Mouse (Mus musculus): ENCODE data around the gene Lrrc8d.
A peak's percentile ranks its signal among the peaks of the same experiment; 100 is the strongest.

The Lrrc8d gene

GRCm38 (mm10) chr5:105699141-105700069 is at the start of gene Lrrc8d:
Gene Lrrc8d (plus strand): TSS chr5:105699969.
- no peak for DNase-seq (ENCODE audit: low read depth, low spot score)

- DNase-seq (ENCODE audit: low read depth, low spot score): no peak
These were observed 48.9 kb upstream of the Lrrc8d start for GRCm38 (mm10) chr5:105650728-105651479.

DNA sequence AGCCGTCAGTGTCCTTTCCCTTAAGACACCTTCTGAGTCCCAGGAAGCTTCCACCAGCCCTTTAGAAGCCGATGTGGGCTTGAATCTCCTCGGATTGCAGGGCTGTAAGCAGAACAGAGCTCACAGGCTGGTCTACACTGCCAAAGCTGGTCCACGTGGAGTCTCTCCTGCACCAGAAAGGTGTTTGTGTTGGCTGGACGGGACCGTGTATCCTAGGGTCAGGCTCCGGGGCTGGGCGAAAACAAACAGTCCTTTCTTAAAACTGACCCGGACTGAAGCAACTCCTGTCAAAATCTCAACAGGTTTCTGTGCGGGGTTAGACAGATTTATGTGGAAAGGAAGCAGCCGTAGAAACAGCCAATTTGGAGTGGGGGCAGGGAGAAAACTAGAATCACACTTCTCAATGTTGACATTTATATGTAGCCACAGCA is 48.2 kb upstream of the Lrrc8d start:
- no peak for DNase-seq (ENCODE audit: low read depth, low spot score)

- peak; percentile 45 for DNase-seq (ENCODE audit: low read depth, low spot score)
These were observed 45.3 kb upstream of the Lrrc8d start for GRCm38 (mm10) chr5:105654237-105655063.

DNA sequence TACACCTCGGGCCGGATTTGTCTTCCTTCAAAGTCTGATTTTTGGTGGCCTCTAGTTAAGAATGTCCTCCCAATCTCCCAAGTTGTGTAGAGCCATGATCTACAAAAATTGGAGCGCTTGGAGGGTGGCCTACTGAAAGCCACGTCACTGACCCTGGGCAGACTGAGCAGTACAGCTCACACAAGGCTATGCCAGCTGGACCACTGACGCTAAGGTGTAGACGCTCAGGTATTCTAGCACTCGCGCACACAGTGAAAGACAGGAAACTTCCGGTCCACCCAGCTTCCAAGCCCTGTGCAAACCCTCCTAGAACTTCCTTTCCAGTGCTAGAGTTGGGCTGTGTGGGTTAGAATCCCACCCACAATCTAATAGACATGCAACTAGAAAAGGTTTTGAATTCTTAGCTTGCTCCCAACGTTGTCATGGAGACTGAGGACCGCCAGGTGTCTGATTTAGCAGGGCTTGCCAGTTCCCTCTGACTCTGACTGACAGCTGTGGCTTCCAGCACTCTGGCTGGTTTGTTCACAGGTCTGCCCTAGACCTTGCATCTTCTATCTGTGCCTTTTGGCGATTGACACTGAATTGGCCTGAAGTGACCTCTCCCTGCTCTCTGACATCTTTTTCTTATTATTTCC is 44.6 kb upstream of the Lrrc8d start:
- no peak for DNase-seq (ENCODE audit: low read depth, low spot score)

- DNase-seq (ENCODE audit: low read depth, low spot score): no peak
These were observed 37.9 kb upstream of the Lrrc8d start for GRCm38 (mm10) chr5:105661894-105662293.

GRCm38 (mm10) chr5:105666930-105667329 is 32.8 kb upstream of the Lrrc8d start:
- no peak for DNase-seq (ENCODE audit: low read depth, low spot score)

DNA sequence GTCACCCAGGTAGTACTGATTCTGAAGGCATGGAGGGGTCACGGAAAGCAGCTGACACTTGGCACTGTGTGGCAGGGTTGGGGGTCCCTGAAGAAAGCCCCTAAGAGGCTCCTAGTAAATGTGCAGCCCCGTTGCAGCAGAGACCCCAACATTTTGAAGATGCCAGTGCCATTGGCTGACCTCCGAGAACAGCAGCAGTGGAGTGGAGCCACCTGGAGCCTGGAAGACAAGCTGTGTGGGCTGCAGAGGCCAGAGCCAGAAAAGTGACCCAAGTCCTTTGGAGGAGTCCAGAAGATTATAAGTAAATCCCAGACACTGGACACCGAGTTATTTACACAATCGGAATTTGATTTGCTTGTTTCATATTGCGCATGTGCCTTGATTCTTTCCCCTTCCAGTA is 32.4 kb upstream of the Lrrc8d start:
- DNase-seq (ENCODE audit: low read depth, low spot score): no peak

DNA sequence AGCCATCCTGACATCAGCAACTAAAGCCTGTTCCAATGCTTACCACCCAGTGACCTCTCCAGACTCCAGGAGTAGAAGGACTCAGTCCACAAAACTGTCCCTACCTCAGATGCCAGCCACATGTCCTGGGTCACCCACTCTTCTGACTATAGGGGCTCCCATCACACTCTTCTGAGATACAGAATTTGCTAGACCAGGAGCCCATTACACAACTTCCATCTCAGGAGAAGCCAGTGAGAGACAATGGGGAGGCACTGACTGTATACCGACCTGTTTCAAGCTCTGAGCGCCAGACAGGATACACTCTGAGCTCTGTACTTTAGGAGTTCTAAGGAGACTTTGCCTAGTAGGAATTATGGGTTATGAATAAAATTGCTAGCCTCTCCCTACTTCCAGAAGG is 30.7 kb upstream of the Lrrc8d start:
- no peak for DNase-seq (ENCODE audit: low read depth, low spot score)

- DNase-seq (ENCODE audit: low read depth, low spot score): no peak
These were observed 30.0 kb upstream of the Lrrc8d start for GRCm38 (mm10) chr5:105669508-105670353.

DNA sequence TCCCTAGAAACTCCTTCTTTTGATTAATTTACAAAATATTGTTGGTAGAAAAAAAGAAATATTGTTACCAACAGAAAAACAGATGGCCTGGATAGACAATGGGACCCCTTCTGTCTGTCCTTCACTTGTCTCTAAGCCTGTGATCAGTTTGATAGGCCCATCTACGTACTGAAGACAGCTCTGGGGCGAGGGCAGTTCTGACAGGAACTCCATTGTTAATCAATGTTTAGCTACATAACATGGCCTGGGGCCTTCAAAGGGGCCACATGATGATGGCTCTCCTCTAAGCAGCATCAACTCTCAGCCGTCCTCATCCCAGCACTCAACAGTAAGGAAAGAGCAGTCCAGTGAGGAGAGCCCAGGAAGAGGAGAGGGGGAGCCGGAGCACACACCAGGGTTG is 27.4 kb upstream of the Lrrc8d start:
- DNase-seq (ENCODE audit: low read depth, low spot score): no peak

- DNase-seq (ENCODE audit: low read depth, low spot score): no peak
These were observed 24.3 kb upstream of the Lrrc8d start for GRCm38 (mm10) chr5:105675511-105675910.

- DNase-seq (ENCODE audit: low read depth, low spot score): no peak
These were observed 22.7 kb upstream of the Lrrc8d start for GRCm38 (mm10) chr5:105677071-105677470.

- no peak for DNase-seq (ENCODE audit: low read depth, low spot score)
These were observed 21.5 kb upstream of the Lrrc8d start for GRCm38 (mm10) chr5:105678243-105678642.

DNA sequence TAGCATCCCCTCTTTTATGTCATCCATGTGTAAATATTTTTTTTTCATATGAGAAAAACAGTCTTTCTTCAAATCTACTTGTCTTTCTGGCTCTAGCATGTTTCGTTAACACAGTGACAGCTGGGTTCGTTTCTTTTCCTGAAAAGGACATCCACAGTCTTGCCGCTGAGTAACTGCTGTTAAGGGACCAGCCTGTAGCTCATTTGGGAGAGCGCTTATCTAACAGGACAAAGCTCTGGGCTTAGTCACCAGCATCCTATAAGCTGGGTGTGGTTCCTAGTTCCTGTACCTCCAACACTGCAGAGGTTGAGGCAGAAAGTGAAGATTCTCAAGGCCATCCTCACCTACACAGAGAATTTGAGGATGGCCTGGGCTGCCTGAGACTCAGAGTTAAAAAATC is 20.5 kb upstream of the Lrrc8d start:
- DNase-seq (ENCODE audit: low read depth, low spot score): no peak

DNA sequence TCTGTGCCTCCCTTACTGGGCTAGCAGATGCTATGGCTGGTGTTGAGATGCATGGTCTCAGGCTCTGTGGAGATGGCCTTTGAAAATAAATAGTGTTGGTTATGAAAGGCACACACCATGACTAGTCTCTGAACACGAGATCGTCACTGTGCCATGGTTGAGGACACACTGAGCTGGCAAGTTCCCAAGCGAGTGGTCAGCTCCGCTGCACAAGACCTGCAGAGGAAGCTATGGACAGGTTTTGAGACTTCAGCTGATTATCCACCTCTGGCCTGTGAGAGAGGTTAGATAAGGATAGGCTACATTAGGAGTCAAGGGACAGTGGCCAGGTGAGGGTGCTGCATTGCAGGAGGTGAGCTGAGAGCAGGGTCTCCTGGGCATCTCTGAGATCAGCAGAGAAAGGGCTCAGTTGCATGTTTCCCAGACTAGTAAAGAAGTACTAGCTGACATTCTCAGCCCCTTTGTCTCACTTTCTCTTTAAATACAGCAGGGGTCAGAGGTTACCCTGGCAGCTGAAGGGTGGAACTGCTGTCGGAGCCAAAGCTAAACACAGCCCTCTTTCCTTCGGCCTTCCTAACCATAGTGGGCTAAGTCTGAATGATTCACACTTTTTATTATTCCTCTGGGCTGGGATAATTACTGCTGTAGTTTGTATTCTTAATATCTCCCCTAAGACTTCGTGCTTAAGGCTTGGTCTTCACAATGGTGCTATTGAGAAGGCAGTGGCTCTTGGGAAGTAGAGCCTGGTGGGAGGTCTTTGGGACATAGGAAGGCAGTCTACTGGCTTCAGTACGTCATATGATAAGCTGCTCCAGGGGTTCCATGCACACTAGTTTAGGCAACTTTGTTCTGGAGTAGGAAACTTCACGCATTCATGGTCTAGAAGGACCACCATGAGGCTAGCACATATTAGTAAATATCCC is 19.6 kb upstream of the Lrrc8d start:
- DNase-seq (ENCODE audit: low read depth, low spot score): no peak

DNA sequence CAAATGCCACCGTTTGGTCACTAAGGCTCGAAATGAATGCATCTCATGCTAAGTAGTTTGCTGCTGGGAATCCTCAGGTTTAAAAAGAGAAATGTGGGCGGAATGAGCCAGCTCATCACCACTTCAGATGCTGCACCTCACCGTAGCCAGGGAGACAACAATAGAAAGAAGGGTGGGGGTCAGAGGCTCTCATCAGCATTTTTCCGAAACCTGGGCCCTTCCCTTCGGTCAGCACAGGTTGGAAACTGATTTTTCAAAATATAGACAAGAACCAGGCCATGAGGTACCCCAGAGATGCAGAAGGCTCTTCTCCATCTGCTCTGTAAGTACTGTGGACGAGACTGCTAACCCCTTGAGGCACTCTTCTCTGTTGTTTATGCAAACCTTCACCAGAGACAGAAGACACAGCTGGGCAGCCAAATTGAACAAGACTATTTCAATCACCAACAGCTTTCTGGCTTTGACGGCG is 17.6 kb upstream of the Lrrc8d start:
- no peak for DNase-seq (ENCODE audit: low read depth, low spot score)

GRCm38 (mm10) chr5:105683912-105684350 is 15.8 kb upstream of the Lrrc8d start:
- no peak for DNase-seq (ENCODE audit: low read depth, low spot score)

All from c-Kit-negative CD71-positive TER-119-positive erythroid progenitor cells, embryonic 14.5 days (primary cell).